Mouse (Mus musculus): ENCODE results near the gene Anln.
"Not testable (repeated sequence)": the region's sequence is repeated elsewhere in the genome, so short reads cannot be mapped to it uniquely, and the experiment has no call there.

The Anln gene

GRCm38 (mm10) chr9:22389021-22389476 is at the start of gene Anln:
Gene Anln (minus strand): TSS chr9:22389188.
- DNase-seq, result peak; percentile 95

GRCm38 (mm10) chr9:22434101-22434500 is 45.1 kb upstream of the Anln start:
- DNase-seq, result no peak

DNA sequence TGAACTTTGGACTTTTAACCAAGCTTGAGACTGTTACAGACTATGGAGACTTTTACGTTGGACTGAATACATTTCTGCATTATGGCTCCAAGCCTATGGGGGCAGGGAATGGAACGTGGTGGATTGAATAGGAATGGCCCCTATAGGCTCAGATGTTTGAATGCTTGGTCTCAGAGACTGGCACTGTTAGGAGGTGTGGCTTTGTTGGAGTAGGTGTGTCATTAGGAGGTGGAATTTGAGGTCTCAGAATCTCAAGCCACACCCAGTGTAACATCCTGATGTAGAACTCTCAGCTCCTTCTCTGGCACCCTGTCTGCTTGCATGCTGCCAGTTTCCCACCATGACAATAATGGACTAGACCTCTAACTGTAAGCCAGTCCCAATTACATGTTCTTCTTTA is 44.2 kb upstream of the Anln start:
- DNase-seq, result no peak

DNA sequence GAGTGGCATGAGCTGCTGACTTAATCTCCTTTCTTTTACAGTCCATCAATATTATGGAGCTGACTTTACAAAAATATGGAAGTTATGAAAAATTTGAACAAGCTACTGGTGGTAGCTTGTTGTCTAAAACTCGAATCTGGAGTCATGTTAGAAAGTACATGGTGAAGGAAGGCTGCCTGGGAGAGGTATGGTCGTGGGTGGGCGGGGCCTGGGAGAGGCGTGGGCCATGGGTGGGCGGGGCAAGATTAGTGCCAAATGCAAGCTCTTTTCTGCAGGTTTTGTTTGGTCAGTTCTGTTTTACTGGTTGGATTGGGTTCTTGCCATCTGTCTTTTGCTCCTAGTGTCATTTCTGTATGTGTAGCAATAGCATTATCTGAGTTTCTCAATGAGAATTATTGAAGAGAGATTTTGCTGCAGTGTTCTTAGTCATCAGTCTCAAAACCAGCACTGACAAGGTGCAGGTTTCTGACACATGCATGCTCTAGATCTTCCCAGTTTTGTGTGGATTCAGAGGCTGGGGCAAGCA is 41.4 kb upstream of the Anln start:
- DNase-seq, result peak; percentile 16

- DNase-seq, result peak; percentile 41
Measured at GRCm38 (mm10) chr9:22429533-22430241, 40.7 kb upstream of the Anln start.

DNA sequence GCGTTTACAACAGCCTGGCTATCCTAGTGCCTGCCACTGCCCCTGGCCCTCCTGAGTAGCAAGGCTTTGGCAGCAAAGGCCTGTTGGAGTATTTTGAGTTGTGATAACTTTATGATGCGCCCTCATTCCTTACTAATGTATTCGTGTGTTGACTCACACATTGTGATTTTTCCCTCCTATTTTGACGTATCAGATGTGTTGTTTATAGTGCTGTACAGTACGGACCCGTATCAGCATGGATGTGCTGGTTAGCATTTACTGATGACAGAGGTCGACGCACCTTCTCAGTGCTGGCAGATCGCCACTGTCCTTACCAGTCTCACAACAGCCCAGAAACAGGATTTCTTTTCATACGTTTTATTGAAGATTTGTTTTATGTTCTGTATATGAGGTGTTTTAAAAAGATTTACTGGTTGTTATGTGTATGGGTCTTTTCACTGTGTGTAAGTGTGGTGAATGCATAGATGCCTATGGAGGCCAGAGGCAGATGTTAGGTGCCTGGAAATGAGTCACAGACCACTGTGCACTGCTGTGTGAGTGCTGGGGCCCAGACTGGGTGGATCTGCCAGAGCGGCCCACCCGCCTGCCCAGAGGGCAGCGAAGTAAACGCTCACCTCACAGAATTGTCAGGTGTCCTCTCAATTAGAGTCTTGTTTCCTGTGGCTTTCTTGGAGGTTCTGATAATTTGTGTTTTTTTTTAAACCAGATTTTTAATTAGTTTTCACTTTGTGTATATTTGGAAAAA is 39.9 kb upstream of the Anln start:
- no peak for DNase-seq

- DNase-seq, result no peak
Measured at GRCm38 (mm10) chr9:22428028-22428665, 39.2 kb upstream of the Anln start.

DNA sequence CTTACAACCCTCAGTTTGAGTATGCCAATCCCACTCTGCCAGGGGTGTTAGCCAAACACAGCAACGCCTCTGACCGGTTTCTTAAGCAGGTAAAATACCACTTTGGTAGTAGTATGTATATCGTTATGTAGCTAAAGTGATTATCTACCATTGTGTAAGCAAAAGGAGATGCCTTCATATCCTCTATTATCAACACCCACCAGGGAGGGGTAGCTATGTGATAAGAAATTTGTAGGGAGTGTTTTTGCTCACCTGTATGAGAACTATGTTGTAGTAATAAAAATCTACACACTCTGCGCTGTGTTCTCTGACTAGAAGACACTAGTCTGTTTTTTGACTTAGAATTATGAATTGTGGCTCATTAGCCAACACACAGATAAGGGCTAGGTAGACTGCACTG is 35.7 kb upstream of the Anln start:
- no peak for DNase-seq

GRCm38 (mm10) chr9:22424196-22424595 is 35.2 kb upstream of the Anln start:
- no peak for DNase-seq

DNA sequence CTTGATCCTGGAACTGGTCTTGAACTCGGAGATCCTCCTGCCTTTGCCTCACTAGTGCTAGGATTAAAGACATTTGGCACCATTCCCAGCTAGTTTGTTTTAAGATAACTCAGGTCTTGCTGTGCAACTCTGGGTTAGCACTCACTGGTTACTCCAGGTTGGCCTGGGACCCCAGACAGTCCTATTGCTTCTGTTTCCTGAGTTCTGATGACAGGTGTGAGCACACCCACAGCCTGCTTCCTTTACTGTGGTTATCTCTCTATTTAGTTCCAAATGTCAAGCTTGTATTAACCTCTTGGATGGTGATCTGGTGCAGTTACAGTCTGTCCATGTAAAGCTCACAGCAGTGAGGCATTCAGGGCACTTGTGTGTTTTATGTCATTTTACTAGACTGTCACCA is 34.5 kb upstream of the Anln start:
- no peak for DNase-seq

DNA sequence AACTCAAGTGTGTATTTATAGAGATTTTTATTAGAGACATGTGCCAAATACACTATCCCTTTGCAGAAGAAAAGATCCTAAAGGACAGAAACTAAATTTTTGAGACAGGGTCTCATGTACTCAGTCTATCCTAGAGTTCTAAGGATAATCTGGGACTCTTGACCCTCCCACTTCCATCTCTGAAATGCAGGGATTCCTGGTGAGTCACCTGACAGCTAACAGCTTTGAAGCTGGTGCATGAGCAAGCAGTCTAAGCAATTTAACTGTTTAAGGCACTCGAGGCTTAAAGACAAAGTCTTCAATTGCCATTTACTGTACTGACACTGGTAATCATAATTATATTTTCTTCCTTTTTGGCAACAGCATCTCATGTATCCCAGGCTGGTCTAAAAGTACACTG is 33.6 kb upstream of the Anln start:
- no peak for DNase-seq

DNA sequence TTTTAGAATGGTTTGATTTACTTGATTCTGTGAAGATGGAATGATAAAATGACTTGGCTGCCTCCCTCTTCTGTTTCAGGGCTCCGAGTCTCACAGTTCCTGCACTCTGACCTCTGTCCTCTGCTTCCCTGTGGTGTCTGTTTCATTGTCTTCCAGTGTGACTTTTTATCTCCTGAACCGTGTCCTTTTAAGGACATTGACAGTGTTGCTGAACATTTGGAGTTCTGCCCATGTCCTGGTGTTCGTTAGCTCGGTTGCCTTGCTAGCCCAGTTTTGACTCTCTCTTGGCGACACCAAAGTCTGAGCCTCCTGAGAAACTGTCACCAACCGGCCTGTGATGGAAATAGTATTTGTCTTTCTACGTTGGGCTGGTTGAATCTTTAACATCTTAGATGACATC is 31.5 kb upstream of the Anln start:
- no peak for DNase-seq

DNA sequence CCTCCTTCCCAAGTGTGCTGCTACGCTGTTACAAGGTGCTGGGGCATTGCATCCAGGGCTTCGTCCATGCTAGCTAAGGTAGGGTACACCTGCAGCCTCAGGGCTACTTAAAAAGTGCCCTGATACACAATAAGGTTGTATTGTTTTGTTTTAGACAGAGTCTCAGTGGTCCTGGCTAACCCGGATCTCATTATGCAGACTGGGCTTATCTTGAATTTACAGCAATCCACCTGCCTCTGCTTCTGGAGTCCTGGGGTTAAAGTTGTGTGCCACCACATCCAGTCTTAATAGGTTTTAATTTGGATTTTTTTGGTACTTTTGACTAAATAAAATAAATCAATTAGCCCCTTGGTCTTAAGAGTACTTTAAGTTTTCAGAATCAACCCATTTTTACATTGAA is 30.9 kb upstream of the Anln start:
- no peak for DNase-seq

GRCm38 (mm10) chr9:22417547-22417946 is 28.6 kb upstream of the Anln start:
- no peak for DNase-seq

- DNase-seq, result no peak
Measured at GRCm38 (mm10) chr9:22416187-22416586, 27.2 kb upstream of the Anln start.

DNA sequence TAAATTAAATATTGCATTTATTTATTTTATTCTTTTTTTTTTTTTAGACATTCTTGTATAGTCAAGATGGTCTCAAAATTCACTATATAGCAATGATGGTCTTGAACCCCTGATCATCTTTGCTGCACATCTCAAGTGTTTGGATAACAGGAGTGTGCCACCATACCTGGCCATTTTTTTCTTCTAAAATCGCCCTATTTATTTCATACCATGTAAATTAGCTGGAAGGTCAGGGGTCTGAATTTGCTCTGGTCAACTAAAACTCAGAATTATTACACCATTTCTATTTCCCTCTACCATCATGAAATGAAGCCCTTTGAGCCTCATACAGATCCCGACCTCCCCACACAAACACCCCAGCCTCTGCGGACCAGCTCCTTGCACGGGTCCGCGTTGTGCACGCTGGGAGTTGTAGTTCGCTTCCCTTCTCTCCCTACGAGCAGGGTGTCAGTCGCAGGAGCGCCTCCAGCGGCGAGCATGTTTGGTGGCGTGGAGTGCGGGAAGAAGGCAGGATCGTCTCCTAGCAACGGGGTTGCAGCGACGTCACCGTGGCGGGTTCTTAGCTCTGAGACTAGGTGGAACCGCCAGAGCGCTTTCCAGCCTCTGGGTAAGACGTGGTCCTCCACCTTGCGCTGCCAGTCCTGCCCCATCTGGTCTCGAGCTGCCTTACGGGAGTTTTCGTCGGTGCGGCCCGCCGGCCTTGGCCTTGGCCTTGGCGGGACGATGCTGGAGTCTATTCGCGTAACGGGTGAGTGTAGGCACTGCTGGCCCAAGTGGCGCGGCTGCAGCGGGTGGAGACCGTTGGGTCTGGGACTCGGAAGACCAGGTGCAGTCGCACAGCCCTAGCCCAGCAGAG is 22.2 kb upstream of the Anln start, which contains the start of gene 9530077C05Rik:
TSS of gene 9530077C05Rik (plus strand) at position 512 of the 856 bp plus-strand sequence.
- peak; percentile 97 for DNase-seq

- no peak for DNase-seq
Measured at GRCm38 (mm10) chr9:22409501-22409900, 20.5 kb upstream of the Anln start.

GRCm38 (mm10) chr9:22408344-22408743 is 19.4 kb upstream of the Anln start:
- peak; percentile 21 for DNase-seq

DNA sequence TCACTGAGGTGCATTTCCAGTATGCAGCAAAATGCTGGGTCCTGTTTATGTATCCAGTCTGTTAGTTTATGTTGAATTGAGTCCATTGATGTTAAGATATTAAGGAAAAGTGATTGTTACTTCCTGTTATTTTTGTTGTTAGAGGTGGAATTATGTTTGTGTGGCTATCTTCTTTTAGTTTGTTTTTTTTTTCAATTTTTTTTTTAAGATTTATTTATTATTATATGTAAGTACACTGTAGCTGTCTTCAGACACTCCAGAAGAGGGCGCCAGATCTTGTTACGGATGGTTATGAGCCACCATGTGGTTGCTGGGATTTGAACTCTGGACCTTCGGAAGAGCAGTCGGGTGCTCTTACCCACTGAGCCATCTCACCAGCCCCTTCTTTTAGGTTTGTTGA is 18.6 kb upstream of the Anln start:
- DNase-seq, result not testable (repeated sequence)

DNA sequence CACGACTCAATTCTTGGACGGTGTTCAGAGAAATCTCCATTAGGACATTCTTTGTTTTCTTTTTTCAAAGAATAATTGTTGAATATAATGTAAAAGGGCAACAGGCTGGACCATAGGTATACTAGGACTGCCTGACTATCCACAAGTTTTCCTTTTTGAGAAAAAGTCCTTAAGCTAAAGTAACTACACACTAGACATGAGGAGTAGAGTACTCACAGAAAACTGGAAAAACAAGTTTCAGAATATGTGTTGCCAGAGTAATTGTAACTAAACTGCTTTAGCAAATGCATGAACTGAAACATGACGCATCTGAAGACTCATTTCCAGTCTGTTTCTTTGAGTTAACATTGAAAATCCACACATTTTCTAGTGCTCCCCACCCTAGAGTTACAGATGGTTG is 16.4 kb upstream of the Anln start:
- DNase-seq, result no peak

DNA sequence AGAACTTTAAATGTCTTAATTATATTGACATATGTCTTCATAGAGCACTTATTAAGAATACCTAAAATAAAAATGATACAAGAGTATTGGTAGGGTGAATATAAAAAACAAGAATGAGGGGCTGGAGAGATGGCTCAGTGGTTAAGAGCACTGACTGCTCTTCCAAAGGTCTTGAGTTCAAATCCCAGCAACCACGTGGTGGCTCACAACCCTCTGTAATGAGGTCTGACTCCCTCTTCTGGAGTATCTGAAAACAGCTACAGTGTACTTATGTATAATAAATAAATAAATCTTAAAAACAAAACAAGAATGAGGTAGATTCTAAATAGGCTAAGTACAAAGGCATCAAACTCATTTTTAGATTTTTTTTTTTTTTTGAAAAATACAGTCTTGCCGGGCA is 14.5 kb upstream of the Anln start:
- DNase-seq, result not testable (repeated sequence)

DNA sequence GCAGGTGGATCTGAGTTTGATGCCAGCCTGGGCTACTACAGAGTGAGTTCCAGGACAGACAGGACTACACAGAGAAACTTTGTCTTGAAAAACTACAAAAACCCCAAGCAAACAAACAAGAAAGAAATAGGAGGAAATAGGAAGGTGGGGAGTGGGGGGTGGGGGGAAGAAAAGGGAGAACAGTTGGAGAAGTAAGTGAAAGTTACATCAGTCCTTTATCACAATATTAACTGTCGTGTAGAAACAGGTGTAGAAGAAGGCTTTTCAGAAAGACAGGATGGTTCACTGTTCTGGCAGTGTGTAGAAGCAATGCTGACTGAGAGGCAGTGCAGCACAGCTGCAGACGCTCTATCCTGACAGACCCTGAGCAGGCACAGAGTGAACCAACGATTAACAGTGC is 14.0 kb upstream of the Anln start:
- no peak for DNase-seq

DNA sequence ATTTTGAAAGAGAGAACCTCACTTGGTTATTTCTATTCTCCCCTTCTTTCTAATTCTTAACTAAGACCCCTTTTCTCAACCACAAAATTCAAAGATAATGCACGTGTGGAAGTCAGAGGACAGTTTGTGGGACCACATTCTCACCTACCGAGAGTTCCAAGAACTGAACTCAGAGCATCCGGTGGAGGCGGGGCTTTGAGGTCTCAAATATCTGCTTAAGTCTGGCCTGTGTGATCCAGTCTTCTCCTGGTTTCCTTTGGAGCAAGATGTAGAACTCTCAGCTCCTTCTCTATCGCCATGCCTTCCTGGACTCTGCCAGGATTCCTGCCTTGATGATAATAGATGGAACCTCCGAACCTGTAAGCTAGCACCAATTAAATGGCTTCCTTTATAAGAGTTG is 13.0 kb upstream of the Anln start:
- DNase-seq, result no peak
